Mouse (Mus musculus) heart, embryonic 15.5 days (tissue): ENCODE data around the gene Gm28230. TPM values are rescaled to one million over a fixed set of nuclear protein-coding genes. Genes with fewer than 3 reads are reported as not detected.

Experiments used
- ATAC-seq: fragments of 200-750 bp; cut with Nextera tagmentation; replicated peaks from 2 replicates; pipeline ENCODE4 v1.8.0; 2017; ENCODE audit warnings: low read depth, moderate TSS enrichment; ENCODE audit not compliant: insufficient number of reproducible peaks, insufficient read depth, low FRiP score
- H3K27ac ChIP-seq: fragments of 300-500 bp; sonication (generic); 2 replicates; pipeline ENCODE4 v1.5.1; 2015; ENCODE audit warnings: mild to moderate bottlenecking, inconsistent platforms
- H3K27me3 ChIP-seq: fragments of 300-500 bp; sonication (generic); 2 replicates; pipeline ENCODE4 v1.6.1; 2015; ENCODE audit warnings: inconsistent platforms
- H3K36me3 ChIP-seq: fragments of 300-500 bp; sonication (generic); 2 replicates; pipeline ENCODE4 v1.6.1; 2015; ENCODE audit warnings: mild to moderate bottlenecking, inconsistent platforms
- H3K4me1 ChIP-seq: fragments of 300-500 bp; sonication (generic); replicated peaks from 2 replicates; pipeline ENCODE4 v1.6.1; 2015; ENCODE audit warnings: inconsistent platforms
- H3K4me2 ChIP-seq: fragments of 300-500 bp; sonication (generic); 2 replicates; pipeline ENCODE4 v1.6.1; 2015; ENCODE audit warnings: inconsistent platforms, mild to moderate bottlenecking, moderate library complexity
- H3K4me3 ChIP-seq: fragments of 300-500 bp; sonication (generic); 2 replicates; pipeline ENCODE4 v1.5.1; 2015; ENCODE audit warnings: mild to moderate bottlenecking, inconsistent platforms
- H3K9ac ChIP-seq: fragments of 300-500 bp; sonication (generic); 2 replicates; pipeline ENCODE4 v1.6.1; 2015; ENCODE audit warnings: mild to moderate bottlenecking, inconsistent platforms
- H3K9me3 ChIP-seq: fragments of 300-500 bp; sonication (generic); replicated peaks from 2 replicates; pipeline ENCODE4 v1.6.1; 2016; ENCODE audit warnings: inconsistent platforms
- WGBS: fragments of 180-500 bp; shearing (Covaris S2); methylation state at CpG from one replicate; pipeline ENCODE4 v1.1.7; 2015; ENCODE audit warnings: mixed read lengths; 5-methylcytosine and 5-hydroxymethylcytosine counted together
- polyA plus RNA-seq: library from polyadenylated mRNA; unstranded; fragments of >200 nt; fragmentation: Nextera tagmentation; extraction: Ambion mirVana; gene quantifications from 2 replicates; pipeline ENCODE4 v1.2.1, GENCODE M21; 2015

Gene Gm28230
- polyA plus RNA-seq, 1 experiment from 2014 or later = not detected

- H3K4me3 ChIP-seq = no peak overlapping the region
- H3K27ac ChIP-seq = no peak overlapping the region
- no peaks in the 10 kb centered on the region for H3K36me3 ChIP-seq
- no peak overlapping the region for H3K9ac ChIP-seq
- peaks cover 24% of the 10 kb centered on the region for H3K4me1 ChIP-seq
- WGBS = 15% methylated on average over 4 of the region's 4 CpGs
- H3K4me2 ChIP-seq = no peak overlapping the region
- peaks cover 97% of the 10 kb centered on the region for H3K27me3 ChIP-seq
- no peak for ATAC-seq
- H3K9me3 ChIP-seq = no peaks in the 10 kb centered on the region
Observed at GRCm38 (mm10) chr2:74708676-74709075, 17.9 kb upstream of the Gm28230 start.

- Histone ChIP-seq H3K27me3 (peaks cover 97% of the 10 kb centered on the region), H3K4me2 (no peak overlapping the region), H3K9ac (no peak overlapping the region), H3K4me3 (no peak overlapping the region), H3K9me3 (no peaks in the 10 kb centered on the region), H3K36me3 (no peaks in the 10 kb centered on the region), H3K27ac (no peak overlapping the region), H3K4me1 (peaks cover 20% of the 10 kb centered on the region)
- WGBS = 11% methylated on average over 5 of the region's 5 CpGs
- no peak for ATAC-seq
Observed at GRCm38 (mm10) chr2:74709465-74710419, 16.8 kb upstream of the Gm28230 start.

- H3K9me3 ChIP-seq = no peaks in the 10 kb centered on the region
- no peak overlapping the region for H3K27ac ChIP-seq
- H3K9ac ChIP-seq = no peak overlapping the region
- H3K4me2 ChIP-seq = no peak overlapping the region
- no peaks in the 10 kb centered on the region for H3K36me3 ChIP-seq
- H3K4me3 ChIP-seq = no peak overlapping the region
- H3K27me3 ChIP-seq = peaks cover 97% of the 10 kb centered on the region
- WGBS = under 1% methylated on average over 16 of the region's 16 CpGs
- no peak for ATAC-seq
- H3K4me1 ChIP-seq = peaks cover 16% of the 10 kb centered on the region
Observed at GRCm38 (mm10) chr2:74710929-74711543, 15.5 kb upstream of the Gm28230 start.

- peak within 1 kb of the TSS; percentile 45 for H3K4me3 ChIP-seq
- WGBS = under 1% methylated on average over 65 of the region's 65 CpGs
- 0 out of 2 replicates have a peak within 1 kb of the TSS, but pooled peaks have one; percentile 7 for H3K9ac ChIP-seq
- peak; percentile 35 for ATAC-seq
- peaks cover 16% of the 10 kb centered on the region for H3K4me1 ChIP-seq
- no peak within 1 kb of the TSS for H3K27ac ChIP-seq
- H3K9me3 ChIP-seq = no peaks in the 10 kb centered on the region
- H3K36me3 ChIP-seq = no peaks in the 10 kb centered on the region
- H3K27me3 ChIP-seq = peaks cover 97% of the 10 kb centered on the region
- peak within 1 kb of the TSS; percentile 63 for H3K4me2 ChIP-seq
Observed at GRCm38 (mm10) chr2:74711721-74712621, 14.6 kb upstream of the Gm28230 start, which contains the start of the genes Hoxd3 and Hoxd4. Hoxd3 (plus strand) TSS chr2:74711927. Hoxd4 (plus strand) TSS chr2:74711929.

- H3K4me3 ChIP-seq = no peak overlapping the region
- H3K36me3 ChIP-seq = no peaks in the 10 kb centered on the region
- H3K9ac ChIP-seq = no peak overlapping the region
- peaks cover 16% of the 10 kb centered on the region for H3K4me1 ChIP-seq
- no peak for ATAC-seq
- H3K4me2 ChIP-seq = no peak overlapping the region
- H3K9me3 ChIP-seq = no peaks in the 10 kb centered on the region
- no peak overlapping the region for H3K27ac ChIP-seq
- WGBS = 9% methylated on average over 19 of the region's 19 CpGs
- H3K27me3 ChIP-seq = peaks cover 96% of the 10 kb centered on the region
Observed at GRCm38 (mm10) chr2:74713239-74714150, 13.0 kb upstream of the Gm28230 start.

GRCm38 (mm10) chr2:74714156-74714789 lies 12.3 kb upstream of the Gm28230 start:
- Histone ChIP-seq H3K9ac (no peak overlapping the region), H3K27me3 (peaks cover 96% of the 10 kb centered on the region), H3K27ac (no peak overlapping the region), H3K4me2 (no peak overlapping the region), H3K4me3 (no peak overlapping the region), H3K4me1 (peaks cover 16% of the 10 kb centered on the region), H3K36me3 (no peaks in the 10 kb centered on the region), H3K9me3 (no peaks in the 10 kb centered on the region)
- ATAC-seq = no peak
- 10% methylated on average over 18 of the region's 18 CpGs for WGBS

- no peak overlapping the region for H3K4me3 ChIP-seq
- 3% methylated on average over 14 of the region's 14 CpGs for WGBS
- no peaks in the 10 kb centered on the region for H3K9me3 ChIP-seq
- H3K9ac ChIP-seq = no peak overlapping the region
- H3K4me1 ChIP-seq = peaks cover 16% of the 10 kb centered on the region
- no peak overlapping the region for H3K27ac ChIP-seq
- no peak overlapping the region for H3K4me2 ChIP-seq
- ATAC-seq = no peak
- peaks cover 96% of the 10 kb centered on the region for H3K27me3 ChIP-seq
- H3K36me3 ChIP-seq = no peaks in the 10 kb centered on the region
Observed at GRCm38 (mm10) chr2:74714881-74715280, 11.6 kb upstream of the Gm28230 start.

GRCm38 (mm10) chr2:74715504-74716241 lies 10.9 kb upstream of the Gm28230 start:
- WGBS = 3% methylated on average over 26 of the region's 26 CpGs
- ATAC-seq = peak; percentile 67; the same call in 1 of the 2 replicates
- H3K9me3 ChIP-seq = no peaks in the 10 kb centered on the region
- peak overlapping the region; percentile 58 for H3K4me2 ChIP-seq
- H3K36me3 ChIP-seq = no peaks in the 10 kb centered on the region
- no peak overlapping the region for H3K27ac ChIP-seq
- H3K4me1 ChIP-seq = peaks cover 16% of the 10 kb centered on the region
- peaks cover 96% of the 10 kb centered on the region for H3K27me3 ChIP-seq
- no peak overlapping the region for H3K9ac ChIP-seq
- H3K4me3 ChIP-seq = peak overlapping the region; percentile 16

- WGBS = 22% methylated on average over 2 of the region's 2 CpGs
- no peak overlapping the region for H3K27ac ChIP-seq
- no peak overlapping the region for H3K4me3 ChIP-seq
- ATAC-seq = no peak
- peaks cover 9% of the 10 kb centered on the region; the same call in 1 of the 2 replicates for H3K4me1 ChIP-seq
- H3K36me3 ChIP-seq = no peaks in the 10 kb centered on the region
- H3K9me3 ChIP-seq = no peaks in the 10 kb centered on the region
- peaks cover 98% of the 10 kb centered on the region for H3K27me3 ChIP-seq
- H3K9ac ChIP-seq = no peak overlapping the region
- H3K4me2 ChIP-seq = no peak overlapping the region
Observed at GRCm38 (mm10) chr2:74720384-74720783, 6.1 kb upstream of the Gm28230 start.
